Mouse (Mus musculus) thymus, postnatal 10 days (tissue): Measurements from ENCODE around the gene Cd99l2.
"Not testable (repeated sequence)": the region's sequence is repeated elsewhere in the genome, so short reads cannot be mapped to it uniquely, and the experiment has no call there.

Experiments
- DNase-seq, 2 experiments: peaks; one replicate each; pipeline ENCODE4 v3.0.0; 2021; ENCODE audit warnings: low spot score in 2 of 2

The Cd99l2 gene

GRCm38 (mm10) chrX:71492634-71493278, at the start of gene Cd99l2:
Gene Cd99l2, minus strand, starts transcription at chrX:71492849.
- DNase-seq, result peak; percentile 83 to 84

GRCm38 (mm10) chrX:71540821-71541510, 48.3 kb upstream of the Cd99l2 start:
- DNase-seq, result no peak

GRCm38 (mm10) chrX:71537791-71538190, 45.1 kb upstream of the Cd99l2 start:
- DNase-seq, result no peak

GRCm38 (mm10) chrX:71534102-71534501, 41.5 kb upstream of the Cd99l2 start:
- no peak for DNase-seq

GRCm38 (mm10) chrX:71532635-71533034, 40.0 kb upstream of the Cd99l2 start:
- DNase-seq, result no peak

GRCm38 (mm10) chrX:71528646-71529045, 36.0 kb upstream of the Cd99l2 start:
- DNase-seq, result no peak

- DNase-seq, result no peak
Measured at GRCm38 (mm10) chrX:71528150-71528549, 35.5 kb upstream of the Cd99l2 start.

- DNase-seq, result no peak
Measured at GRCm38 (mm10) chrX:71527461-71527860, 34.8 kb upstream of the Cd99l2 start.

- no peak for DNase-seq
Measured at GRCm38 (mm10) chrX:71525593-71526299, 33.1 kb upstream of the Cd99l2 start.

- DNase-seq, result no peak
Measured at GRCm38 (mm10) chrX:71524310-71524709, 31.7 kb upstream of the Cd99l2 start.

GRCm38 (mm10) chrX:71522889-71523288, 30.2 kb upstream of the Cd99l2 start:
- DNase-seq, result no peak

GRCm38 (mm10) chrX:71519252-71519651, 26.6 kb upstream of the Cd99l2 start:
- no peak for DNase-seq

GRCm38 (mm10) chrX:71506591-71506990, 13.9 kb upstream of the Cd99l2 start:
- DNase-seq, result not testable (repeated sequence)

GRCm38 (mm10) chrX:71493279-71493656, 619 bp upstream of the Cd99l2 start:
- DNase-seq, result peak; percentile 4

- no peak for DNase-seq
Measured at GRCm38 (mm10) chrX:71491931-71492633, 567 bp downstream of the Cd99l2 start.

- no peak for DNase-seq
Measured at GRCm38 (mm10) chrX:71489353-71489752, 3.3 kb downstream of the Cd99l2 start.

GRCm38 (mm10) chrX:71482244-71482643, 10.4 kb downstream of the Cd99l2 start:
- DNase-seq, result no peak

- DNase-seq, result no peak
Measured at GRCm38 (mm10) chrX:71475992-71476391, 16.7 kb downstream of the Cd99l2 start.

- DNase-seq, result no peak
Measured at GRCm38 (mm10) chrX:71475497-71475896, 17.2 kb downstream of the Cd99l2 start.

GRCm38 (mm10) chrX:71475084-71475483, 17.6 kb downstream of the Cd99l2 start:
- DNase-seq, result no peak

- DNase-seq, result no peak
Measured at GRCm38 (mm10) chrX:71474296-71474956, 18.2 kb downstream of the Cd99l2 start.
